Mouse (Mus musculus) forelimb bud, embryonic 11.5 days (tissue): ENCODE results near the gene Rsf1.

Experiments used
- DNase-seq: peaks from one replicate; pipeline ENCODE4 v3.0.0-alpha.2; 2012; ENCODE audit warnings: low read depth, low spot score

Rsf1 gene

DNA sequence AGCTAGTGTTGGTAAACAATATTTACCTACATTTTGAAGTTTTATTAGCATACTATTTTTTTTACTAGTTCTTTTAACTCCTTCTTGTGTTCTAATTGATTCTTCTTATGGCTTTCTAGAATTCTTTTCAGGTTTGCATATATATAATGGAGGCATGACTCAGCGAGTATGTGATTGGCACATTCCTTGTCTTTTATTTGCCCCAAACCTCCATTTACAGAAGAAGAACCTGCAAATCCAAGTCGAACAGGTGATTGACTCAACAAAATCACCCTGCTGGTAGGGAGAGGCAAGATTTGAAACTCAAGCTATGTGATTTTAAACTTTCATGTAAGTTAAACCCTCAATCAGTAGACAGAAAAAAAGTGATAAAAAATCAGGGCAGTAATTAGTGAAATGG is 51.6 kb downstream of the Rsf1 start:
- DNase-seq, result no peak

DNA sequence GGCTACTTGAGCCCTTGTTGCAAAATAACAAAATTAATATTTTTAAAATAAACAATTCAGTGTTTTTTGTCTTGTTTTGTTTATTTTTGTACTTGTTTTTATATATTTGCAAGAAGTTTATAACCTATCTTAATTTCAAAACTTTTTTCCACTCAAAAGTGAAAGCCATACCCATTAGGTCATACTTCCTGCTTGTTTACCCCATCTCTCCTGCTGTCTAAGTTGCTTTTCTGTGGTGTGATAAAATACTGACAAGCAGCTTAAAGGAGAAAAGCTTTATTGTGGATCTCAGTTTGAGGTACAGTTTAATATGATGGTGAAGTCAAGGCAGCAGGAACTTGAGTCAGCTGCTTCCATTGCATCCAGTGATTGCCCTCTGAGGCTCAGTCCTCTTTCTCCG is 53.2 kb downstream of the Rsf1 start:
- no peak for DNase-seq

DNA sequence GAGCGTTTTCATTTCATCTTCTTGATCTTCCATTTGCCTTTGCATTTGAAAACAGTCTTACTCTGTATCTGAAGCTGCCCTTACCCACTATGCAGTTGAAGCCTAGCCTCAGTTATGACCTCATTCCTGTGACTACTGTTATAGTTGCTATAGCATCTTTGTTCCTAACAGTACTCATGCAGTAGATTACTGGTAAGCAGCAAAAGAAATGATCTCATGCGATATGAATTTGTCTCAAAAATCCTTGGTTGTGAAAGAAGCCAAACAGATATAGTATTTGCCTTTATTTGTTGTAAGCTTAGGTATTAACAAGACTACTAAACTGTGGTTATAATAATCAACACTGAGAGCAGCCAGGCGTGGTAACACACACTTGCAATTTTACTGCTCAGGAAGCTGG is 65.4 kb downstream of the Rsf1 start:
- no peak for DNase-seq

DNA sequence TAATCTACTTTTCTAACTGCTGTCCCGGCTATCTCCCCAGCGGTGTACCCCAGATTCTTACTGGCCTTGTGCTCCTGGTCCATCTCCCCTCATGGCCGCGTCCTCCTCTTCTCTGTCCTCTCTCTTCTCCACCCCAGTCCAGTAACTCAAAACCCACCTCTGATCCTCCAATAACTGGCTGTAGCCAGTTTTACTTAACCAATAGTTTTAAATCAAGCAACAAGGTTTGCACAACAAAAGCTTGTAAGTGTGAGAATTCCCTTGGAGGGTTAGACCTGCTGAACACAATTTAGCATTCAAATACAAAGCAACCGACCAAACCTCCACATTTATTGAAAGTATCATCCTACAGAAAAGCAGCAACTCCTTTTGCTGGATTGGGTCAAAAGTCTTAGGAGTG is 68.0 kb downstream of the Rsf1 start:
- no peak for DNase-seq

DNA sequence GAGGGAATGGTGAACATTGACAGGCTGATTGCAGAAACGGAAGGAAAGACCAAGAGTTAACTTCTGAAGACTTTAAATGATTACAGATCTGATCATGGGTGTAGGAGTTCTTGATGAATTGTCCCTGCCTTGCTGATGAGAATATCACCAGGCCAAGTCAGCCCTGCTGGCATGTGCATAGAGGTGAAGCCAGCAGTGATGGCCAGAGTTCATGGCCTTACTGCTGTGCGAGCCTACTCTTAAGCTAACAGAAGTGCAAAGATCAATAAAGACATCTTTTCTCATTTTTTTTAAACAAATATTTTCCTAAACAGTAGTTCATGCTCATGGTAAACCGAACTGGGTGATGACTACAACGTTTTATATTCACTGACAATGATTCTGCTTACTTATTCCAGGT is 71.0 kb downstream of the Rsf1 start:
- no peak for DNase-seq

DNA sequence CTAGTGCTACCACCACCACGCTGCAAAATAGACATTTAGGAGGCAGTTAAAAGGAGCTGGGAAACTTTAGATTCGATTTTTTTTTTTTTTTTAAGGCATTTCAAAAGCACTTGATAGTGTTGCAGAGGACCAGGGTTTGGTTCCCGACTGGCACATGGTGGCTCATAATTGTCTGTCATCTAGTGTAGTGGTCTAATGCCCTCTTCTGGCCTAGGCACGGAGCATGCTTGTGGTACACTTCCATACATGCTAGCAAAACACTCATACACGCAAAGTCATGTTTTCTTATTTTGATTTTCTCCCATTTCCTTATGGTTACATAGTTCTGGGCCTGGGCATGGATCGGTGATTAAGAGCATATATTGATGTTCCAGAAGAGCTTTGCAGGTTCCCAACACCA is 76.5 kb downstream of the Rsf1 start:
- DNase-seq, result no peak

DNA sequence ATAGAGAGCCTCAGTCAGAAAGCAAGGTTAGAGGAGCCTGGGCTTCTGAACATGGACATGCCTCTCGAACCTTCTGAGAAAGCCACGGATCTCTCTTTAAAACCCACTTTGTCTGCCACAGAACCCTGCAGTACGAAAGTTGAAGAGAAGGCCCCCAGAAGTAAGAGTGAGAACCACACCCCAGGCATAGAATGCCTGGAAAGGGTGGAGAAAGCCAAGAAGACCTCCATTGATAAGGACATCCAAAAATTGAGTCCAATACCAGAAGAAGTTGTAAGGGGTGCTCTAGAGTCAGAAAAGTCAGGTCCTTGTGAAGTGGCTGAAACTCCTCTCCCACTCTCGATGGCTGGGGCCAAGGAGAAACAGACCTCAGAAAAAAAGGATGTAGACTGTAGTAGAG is 81.9 kb downstream of the Rsf1 start:
- no peak for DNase-seq

DNA sequence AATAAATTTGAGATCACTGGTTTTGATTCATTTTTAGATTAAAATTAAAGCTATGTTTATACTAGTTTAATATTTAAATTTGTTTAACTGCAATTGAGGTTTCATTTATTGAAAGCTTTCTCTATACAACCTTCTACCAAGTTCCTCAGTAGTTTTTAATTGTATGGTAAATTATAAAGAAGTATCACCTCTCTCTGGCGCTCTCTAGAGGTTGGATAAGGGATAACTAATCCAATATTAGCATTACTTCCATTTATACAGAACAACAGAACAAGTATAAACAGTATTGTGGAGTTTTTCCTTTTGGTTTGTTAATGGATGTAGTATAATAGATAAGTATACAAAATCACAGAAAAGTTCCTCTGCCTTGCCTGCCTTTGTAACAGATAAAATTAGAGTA is 99.5 kb downstream of the Rsf1 start:
- DNase-seq, result peak; percentile 9

DNA sequence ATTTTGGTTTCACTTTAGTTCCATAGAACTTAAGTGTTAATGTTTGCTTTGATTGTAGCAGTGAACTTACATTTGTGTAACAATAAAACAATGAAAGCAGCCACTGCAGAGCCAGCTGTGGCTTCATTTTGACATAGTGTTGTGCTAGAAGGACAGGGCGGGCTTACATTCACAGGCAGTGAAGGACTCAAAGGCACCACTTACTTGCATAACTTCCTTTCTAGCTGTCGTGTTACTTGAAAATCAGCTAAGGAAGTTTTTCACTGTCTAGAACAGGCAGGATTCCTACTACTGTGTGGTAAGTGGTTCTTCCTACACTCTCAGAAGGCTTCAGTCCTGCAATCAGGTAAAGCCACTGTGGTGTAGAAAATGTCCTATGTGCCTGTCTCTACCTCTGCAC is 108.1 kb downstream of the Rsf1 start:
- no peak for DNase-seq

DNA sequence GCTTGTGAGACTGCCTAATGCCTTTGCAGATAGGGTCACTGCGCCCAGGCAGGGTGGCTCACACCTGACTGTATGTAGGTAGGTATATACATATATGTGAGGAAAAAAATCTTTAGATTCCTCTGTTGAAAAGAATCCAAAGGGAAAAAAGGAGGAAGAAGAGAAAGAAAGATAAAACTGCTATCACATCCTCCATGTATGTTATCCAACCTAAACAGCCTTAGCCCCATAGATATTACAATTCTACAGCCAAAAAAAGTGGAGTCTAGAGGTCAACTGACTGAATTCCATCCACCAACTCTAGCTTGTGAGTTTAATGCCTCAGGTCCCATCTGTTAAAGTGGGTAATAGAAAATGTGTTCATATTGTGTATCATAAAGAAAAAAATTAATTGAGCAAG is 115.8 kb downstream of the Rsf1 start:
- no peak for DNase-seq

DNA sequence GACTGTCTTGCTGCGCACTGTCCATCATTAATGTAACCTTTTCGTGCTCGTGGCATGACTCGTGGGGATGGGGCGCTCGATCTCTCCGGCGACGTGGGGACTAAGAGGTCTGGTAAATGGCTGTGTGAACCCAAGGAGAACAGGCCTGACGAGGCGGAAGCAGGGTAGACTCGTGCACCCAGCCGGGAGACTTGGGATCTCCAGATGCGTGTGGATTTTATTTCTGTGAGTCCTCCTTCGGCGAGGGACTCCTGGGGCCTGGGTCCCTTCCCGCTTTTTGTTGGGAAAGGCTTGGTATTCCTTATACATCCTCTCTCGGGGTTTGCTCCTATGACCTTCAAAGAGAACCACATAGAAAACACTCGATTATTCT is 116.4 kb downstream of the Rsf1 start:
- no peak for DNase-seq

DNA sequence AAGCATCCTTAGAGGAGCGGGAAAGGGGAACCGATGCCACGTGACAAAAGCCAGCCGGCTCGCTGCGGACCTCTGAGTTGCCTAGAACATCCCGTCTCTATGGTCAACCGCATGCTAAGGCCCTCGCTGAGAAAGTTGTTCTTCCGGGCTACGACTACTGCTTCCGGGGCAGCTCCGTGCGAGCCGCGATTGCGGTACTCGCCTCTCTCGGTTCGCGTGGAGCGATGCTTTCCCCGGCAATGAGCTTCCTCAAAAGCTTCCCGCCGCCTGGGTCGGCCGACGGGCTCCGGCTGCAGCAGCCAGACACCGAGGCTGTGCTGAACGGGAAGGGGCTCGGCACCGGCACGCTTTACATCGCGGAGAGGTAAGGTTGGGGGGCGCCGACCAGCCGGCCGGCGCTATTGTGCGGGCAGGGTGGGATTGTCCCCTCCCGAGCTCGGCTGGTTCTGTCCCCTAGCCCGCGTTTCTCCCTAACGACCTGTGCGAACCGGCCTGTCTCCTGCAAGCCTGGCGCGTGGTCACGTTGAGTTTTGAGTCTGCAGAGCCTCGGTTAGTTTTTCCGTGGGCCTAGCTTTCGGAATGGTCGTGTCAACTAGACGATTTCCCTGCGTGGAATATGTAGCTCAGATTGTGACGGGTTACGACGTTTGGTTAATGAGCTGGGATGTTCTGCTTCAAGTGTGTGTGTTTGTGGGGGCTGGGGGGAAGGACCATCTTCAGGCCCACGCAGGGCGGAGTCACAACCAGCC is 117.0 kb downstream of the Rsf1 start, which contains the start of gene Clns1a:
Clns1a (plus strand) TSS at position 129 of the 749 bp plus-strand sequence.
- peak; percentile 92 for DNase-seq

DNA sequence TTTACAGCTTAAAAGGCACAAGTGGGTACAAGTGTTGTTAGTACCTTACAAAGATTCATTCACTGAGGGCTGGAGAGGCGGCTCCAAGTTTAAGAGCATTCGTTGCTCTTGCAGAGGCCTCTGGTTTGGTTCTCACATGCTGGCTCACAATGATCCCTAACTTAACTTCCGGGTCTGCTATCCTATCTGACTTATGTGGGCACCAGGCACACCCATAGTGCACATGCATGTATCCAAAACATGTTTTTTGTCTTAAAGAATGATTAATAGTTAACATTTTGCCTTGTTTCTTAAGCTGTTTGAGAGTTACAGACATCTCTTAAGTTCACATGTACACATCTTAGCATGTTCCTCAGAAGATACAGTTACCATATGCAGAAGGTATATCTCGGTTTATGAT is 120.5 kb downstream of the Rsf1 start:
- DNase-seq, result no peak

DNA sequence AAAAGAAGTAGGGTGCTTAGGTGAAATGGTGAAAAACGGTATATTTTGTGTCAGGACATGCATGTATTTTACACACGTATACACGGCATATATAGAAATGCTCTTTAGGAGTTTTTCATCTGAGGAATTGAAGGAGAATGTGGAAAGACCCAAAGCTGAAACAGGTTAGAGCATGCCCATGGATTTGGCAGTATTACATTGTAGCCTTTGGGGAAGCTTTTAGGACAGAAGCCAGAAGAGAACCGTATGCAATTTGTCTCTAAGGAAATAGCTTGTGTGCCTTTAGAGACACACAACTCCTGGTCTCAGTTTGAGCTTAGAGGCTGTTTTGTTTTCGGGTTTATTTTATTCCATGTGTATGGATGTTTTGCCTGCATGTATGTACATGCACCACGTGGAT is 121.4 kb downstream of the Rsf1 start:
- DNase-seq, result no peak

DNA sequence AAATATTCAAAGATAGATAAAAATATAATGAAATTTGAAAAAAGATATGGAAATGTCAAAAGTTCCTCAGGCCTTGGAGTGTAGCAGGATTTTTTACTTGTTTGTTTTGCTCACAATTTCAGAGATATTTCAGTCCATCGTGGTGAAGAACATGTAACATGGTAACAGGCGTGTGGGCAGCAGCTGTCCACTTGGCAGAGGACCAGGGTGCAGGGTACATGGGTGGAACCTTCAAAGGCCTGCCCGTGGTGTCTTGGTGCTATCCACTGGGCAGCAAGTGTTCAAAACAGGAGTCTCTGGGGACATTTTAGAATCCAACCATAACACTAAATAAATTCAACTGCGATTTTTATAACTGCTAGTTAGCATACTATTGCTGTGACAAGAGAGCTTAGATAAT is 127.4 kb downstream of the Rsf1 start:
- DNase-seq, result no peak

DNA sequence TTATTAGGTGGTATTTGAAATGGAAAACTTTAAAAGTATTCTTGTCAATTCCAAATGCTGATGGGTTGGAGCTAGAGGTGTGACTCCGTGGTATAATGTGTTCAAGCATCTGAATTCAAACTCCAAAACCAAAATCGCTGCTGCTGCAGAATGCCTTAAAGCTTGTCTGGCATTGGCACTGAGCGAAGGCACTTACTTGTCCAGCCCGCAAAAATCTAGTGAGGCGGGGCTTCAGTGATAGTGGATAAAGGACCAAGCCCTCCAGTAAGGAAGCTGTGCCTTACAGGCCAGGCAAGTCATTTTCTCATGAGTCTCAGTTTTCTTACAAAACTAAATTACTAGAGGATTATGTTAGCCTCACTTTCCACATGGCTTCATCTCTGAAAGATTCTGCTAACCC is 128.1 kb downstream of the Rsf1 start:
- DNase-seq, result no peak

DNA sequence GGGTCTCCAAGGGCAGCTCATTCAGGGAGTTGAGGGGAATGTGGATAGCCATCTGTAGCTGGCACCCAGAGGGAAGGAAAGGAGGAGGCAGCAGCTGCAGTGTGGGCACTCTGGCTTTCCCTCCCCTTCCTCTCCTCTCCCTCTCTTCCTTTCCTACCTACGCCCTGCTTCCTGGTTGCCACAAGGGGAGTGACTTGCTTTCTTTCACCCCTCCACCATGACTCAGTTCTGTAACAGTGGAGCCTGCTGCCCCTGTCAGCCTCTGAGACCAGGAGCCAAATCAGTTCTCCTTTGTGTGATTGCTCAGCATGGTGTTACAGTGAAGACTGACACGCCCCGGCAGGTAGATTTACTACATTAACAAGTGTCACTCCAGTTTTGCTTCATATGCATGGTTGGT is 129.5 kb downstream of the Rsf1 start:
- no peak for DNase-seq

DNA sequence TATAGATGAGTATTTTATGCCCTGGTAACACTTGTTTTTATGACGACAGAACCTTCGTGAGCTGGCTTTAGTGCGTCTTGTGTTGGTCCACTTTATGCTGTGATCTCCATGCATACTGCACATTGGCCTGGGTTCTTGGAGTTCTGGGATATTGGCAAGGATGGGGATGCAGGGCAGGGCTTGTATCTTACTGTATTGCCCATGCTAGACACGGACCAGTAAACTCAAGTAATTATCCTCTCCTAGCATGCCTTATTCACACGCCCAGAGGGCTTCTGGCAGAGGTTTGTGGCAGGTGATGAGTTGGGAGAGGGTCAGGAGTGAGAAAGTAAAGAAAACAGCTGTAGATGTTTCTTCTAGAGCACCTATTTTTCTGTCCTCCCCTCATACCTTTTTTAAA is 135.0 kb downstream of the Rsf1 start:
- DNase-seq, result no peak

DNA sequence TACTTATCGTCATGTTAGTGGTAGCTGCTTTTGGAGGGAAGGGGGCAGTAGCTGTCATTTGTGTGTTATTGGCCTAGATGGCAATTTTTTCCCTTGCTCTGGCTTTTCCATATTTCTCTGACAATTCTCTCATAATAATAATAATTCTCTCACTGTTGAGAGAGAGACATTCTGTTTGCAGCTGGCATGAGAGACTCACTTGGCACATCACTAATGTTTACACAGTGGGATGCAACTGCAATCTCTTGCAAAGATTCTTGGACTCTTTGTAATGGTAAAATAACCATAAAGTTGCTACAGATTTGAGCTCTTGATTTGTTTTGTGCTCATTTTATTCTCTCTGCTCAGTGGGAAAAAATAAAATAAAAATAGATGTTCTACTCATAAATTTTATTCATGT is 137.6 kb downstream of the Rsf1 start:
- no peak for DNase-seq

DNA sequence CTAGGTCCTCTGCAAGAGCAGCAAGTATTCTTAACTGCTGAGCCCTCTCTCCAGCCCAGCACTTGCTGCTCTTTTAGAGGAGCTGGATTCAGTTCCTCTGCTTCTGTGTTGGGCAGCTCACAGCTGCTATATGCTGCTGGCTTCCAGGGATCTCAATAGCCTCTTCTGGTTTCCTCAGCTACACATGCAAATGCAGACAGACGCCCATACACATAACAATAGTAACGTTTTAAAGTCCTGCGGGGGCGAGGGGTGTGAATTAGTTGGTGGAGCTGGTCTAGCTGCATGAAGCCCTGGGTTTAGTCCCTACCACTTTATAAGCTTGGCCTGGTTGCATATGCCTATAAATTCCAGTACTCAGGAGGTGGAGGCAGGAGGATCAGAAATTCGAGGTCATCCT is 139.4 kb downstream of the Rsf1 start:
- no peak for DNase-seq

DNA sequence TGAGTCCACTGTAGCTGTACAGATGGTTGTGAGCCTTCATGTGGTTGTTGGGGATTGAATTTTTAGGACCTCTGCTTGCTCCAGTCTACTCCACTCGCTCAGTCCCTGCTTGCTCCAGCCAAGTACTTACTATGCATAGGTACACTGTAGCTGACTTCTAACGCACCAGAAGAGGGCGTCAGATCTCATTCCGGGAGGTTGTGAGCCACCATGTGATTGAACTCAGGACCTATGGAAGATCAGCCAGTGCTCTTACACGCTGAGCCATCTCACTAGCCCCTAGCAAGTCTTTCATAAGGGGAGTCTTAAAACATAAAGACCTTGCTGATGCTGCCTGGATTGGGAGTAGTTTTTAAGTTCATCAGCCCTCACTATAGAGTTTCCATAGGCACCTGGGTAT is 140.4 kb downstream of the Rsf1 start:
- no peak for DNase-seq

DNA sequence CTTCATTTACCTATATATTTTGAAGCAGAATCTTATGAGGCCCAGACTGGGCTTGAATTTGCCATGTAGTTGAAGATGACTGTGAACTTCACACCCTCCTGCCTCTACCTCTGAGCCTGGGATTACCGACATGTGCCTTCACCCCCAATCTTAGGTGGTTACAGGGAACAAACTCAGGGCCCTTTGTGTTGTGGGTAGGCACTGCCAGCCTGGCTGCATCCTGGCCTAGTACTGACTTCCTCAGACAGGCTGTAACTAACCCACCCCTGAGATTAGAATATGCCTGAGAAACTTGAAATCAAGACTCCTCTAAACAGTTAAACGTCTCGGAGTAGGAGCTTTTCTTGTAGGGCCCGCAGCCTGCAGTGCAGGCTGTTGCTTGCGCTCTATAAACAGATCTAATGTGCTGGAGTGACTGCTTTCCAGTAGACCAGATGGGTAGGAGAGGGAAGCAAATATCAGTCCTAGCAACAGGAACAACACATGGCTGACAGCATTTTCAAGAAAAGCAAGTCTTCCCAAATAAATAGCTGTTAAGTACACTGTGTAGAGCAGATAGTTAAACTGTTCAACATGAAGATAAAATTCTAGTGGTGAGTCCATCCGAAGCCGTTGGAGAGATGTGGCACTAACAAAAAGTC is 142.7 kb downstream of the Rsf1 start:
- DNase-seq, result no peak

DNA sequence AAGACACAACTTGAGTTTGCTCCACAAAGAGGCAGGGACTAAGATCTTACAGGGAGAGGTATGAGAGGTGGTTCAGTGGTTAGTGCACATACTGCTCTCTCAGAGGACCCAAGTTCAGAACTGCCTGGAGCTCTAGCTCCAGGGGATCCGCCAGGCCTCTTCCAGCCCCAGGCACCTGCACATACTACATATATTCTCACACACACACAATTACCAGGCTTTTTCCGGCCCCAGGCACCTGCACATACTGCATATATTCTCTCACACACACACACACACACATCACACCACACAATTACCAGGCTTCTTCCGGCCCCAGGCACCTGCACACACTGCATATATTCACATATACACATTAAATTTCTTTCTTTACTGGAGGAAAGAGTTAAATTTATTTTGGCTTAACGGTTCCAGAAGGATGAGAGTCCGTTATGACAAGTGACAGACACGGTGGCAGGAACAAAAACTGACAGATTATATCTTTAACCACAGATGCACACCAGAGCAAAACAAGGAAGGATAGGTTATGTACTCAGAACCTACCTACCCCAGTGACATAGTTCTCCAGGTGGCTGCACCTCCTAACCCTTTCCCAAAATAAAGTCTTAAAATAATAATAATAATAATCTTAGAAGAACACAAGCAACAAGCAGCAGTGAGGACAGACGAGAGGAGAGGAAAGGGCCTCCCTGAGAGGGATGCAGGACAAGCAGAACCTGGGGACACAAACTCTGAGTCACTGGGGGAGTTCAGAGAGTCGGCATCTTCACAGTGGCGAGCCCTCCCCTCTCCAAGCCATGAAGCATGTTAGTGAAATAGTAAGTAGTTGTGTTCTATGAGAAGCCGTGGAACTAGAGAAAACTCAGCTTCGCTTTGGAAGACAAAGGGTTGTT is 144.2 kb downstream of the Rsf1 start:
- no peak for DNase-seq
